In genomic region chr14:40917632-40918031, GRCm38 (mm10) we compare ENCODE assay signal across 8 mouse cellular contexts. TPM values are rescaled to one million over a fixed set of nuclear protein-coding genes. Genes with fewer than 3 reads are reported as not detected.
DNase-seq lines count a peak whose midpoint lies in the region; ATAC-seq and TF ChIP-seq lines count a peak whose summit lies in the region.

No protein-coding gene starts in this region.

- peak; percentile 90 for TF ChIP-seq CTCF in liver, adult 2 months (IDR thresholded peaks at IDR 0.05; ENCODE audit: low read depth, low read length)

- no peak for TF ChIP-seq POLR2A in liver, adult 2 months (IDR thresholded peaks at IDR 0.05; ENCODE audit: extremely low read depth, insufficient read depth, low read length)

- no peak overlapping the region for H3K4me2 ChIP-seq in embryonic facial prominence, embryonic 11.5 days (ENCODE audit: low read depth, low read length)
- H3K4me2 ChIP-seq in kidney, embryonic 16.5 days (replicated peaks; ENCODE audit: low read depth, low read length), result no peak overlapping the region

- no peak for ATAC-seq in embryonic facial prominence, embryonic 11.5 days (replicated peaks; ENCODE audit: insufficient number of reproducible peaks, low FRiP score, low TSS enrichment, low read depth)
- ATAC-seq in kidney, embryonic 16.5 days (ENCODE audit: low FRiP score, low TSS enrichment), result peak; percentile 44; the same call in 1 of the 2 replicates
- peak; percentile 27; the same call in 1 of the 2 replicates for ATAC-seq in monocyte, adult 5-6 weeks (replicated peaks; ENCODE audit: insufficient number of reproducible peaks, low FRiP score, low TSS enrichment, poor library complexity, severe bottlenecking)

- no peaks in the 10 kb centered on the region for H3K4me1 ChIP-seq in embryonic facial prominence, embryonic 11.5 days (ENCODE audit: control insufficient read depth, insufficient read depth, low read length)
- peaks cover 40% of the 10 kb centered on the region for H3K4me1 ChIP-seq in kidney, embryonic 16.5 days (ENCODE audit: insufficient read depth, low read length)
- H3K4me1 ChIP-seq in liver, adult 2 months (ENCODE audit: control insufficient read depth, insufficient read depth, low read length), result peaks cover 9% of the 10 kb centered on the region

- H3K36me3 ChIP-seq in embryonic facial prominence, embryonic 11.5 days (replicated peaks; ENCODE audit: control insufficient read depth, insufficient read depth, low read depth, low read length), result no peaks in the 10 kb centered on the region; the same call in none of the 2 replicates
- H3K36me3 ChIP-seq in kidney, embryonic 16.5 days (ENCODE audit: insufficient read depth, low read length), result peaks cover 35% of the 10 kb centered on the region; the same call in 1 of the 2 replicates
- H3K36me3 ChIP-seq in liver, adult 2 months (ENCODE audit: control insufficient read depth, insufficient read depth, low read length), result peaks cover 8% of the 10 kb centered on the region; the same call in 1 of the 2 replicates

- H3K4me3 ChIP-seq in embryonic facial prominence, embryonic 11.5 days (ENCODE audit: low read depth, low read length), result no peak overlapping the region
- no peak overlapping the region for H3K4me3 ChIP-seq in kidney, embryonic 16.5 days (ENCODE audit: low read length)
- no peak overlapping the region for H3K4me3 ChIP-seq in liver, adult 2 months (ENCODE audit: insufficient read depth, low read depth, low read length)

- H3K79me2 ChIP-seq in liver, adult 2 months (ENCODE audit: control insufficient read depth, insufficient read depth, low read length), result peaks cover 2% of the 10 kb centered on the region; the same call in 1 of the 2 replicates

- WGBS in embryonic facial prominence, embryonic 11.5 days, result 0% methylated on average over 1 of the region's 1 CpGs
- 0% methylated on average over 1 of the region's 1 CpGs for WGBS in kidney, embryonic 16.5 days
- 0% methylated on average over 1 of the region's 1 CpGs for WGBS in liver, adult 2 months

- DNase-seq in 416B (ENCODE audit: low read depth), result peak; percentile 80
- peak; percentile 90 for DNase-seq in adrenal gland, postnatal 25 days
- peak; percentile 93 for DNase-seq in embryonic facial prominence, embryonic 11.5 days (ENCODE audit: low spot score)
- DNase-seq in heart, adult 8-10 months (ENCODE audit: low spot score), result peak; percentile 93
- DNase-seq in liver, adult 2 months (ENCODE audit: extremely low read depth, low read depth, low spot score), result peak; percentile 63
- DNase-seq in spleen, postnatal 36 days (ENCODE audit: low spot score in 2 of 2), result peak; percentile 80 to 83

- no peak overlapping the region for H3K27ac ChIP-seq in embryonic facial prominence, embryonic 11.5 days (replicated peaks; ENCODE audit: low read depth, low read length)
- H3K27ac ChIP-seq in kidney, embryonic 16.5 days (ENCODE audit: low read length), result peak overlapping the region; percentile 32; the same call in 1 of the 2 replicates
- H3K27ac ChIP-seq in liver, adult 2 months (replicated peaks; ENCODE audit: insufficient read depth, low read depth, low read length), result no peak overlapping the region

- no peak overlapping the region for H3K9ac ChIP-seq in embryonic facial prominence, embryonic 11.5 days (replicated peaks; ENCODE audit: low read length)
- H3K9ac ChIP-seq in kidney, embryonic 16.5 days (replicated peaks; ENCODE audit: low read length), result no peak overlapping the region
- H3K9ac ChIP-seq in liver, adult 2 months (ENCODE audit: low read depth, low read length), result no peak overlapping the region

- no peaks in the 10 kb centered on the region for H3K9me3 ChIP-seq in embryonic facial prominence, embryonic 11.5 days (replicated peaks; ENCODE audit: control insufficient read depth, low read length)
- H3K9me3 ChIP-seq in kidney, embryonic 16.5 days (ENCODE audit: low read length), result no peaks in the 10 kb centered on the region

- H3K27me3 ChIP-seq in embryonic facial prominence, embryonic 11.5 days (ENCODE audit: control insufficient read depth, insufficient read depth, low read length), result no peaks in the 10 kb centered on the region
- no peaks in the 10 kb centered on the region for H3K27me3 ChIP-seq in kidney, embryonic 16.5 days (ENCODE audit: insufficient read depth, low read length)
- no peaks in the 10 kb centered on the region for H3K27me3 ChIP-seq in liver, adult 2 months (ENCODE audit: control insufficient read depth, insufficient read depth, low read length)

RNA-seq across cellular contexts. Expression of gene Sh2d4b, which starts 24.6 kb away (rescaled TPM):
- total RNA-seq in adrenal gland, postnatal 25 days (2021), result 1.4 and 1.5 TPM in 2 replicates
- polyA plus RNA-seq in embryonic facial prominence, embryonic 11.5 days (2014; fragmentation: Nextera tagmentation; extraction: Ambion mirVana), result 0.50 and 0.66 TPM in 2 replicates
- total RNA-seq in heart, adult 8-10 months (2022), result under 1 TPM; 0.53 to 0.80 (median 0.66) TPM
- polyA plus RNA-seq in kidney, embryonic 16.5 days (2015; fragmentation: Nextera tagmentation; extraction: Ambion mirVana), result 0.81 and 0.99 TPM in 2 replicates
- 0.13 and 0.18 TPM in 2 replicates for total RNA-seq in liver, adult 2 months (2014; rRNA removed)
- not detected in 2 replicates for polyA plus RNA-seq in liver, adult 2 months (2012; rRNA removed)
- total RNA-seq in monocyte, adult 5-6 weeks (2017), result 1.1 to 4.8 TPM (median 1.5 TPM) in 3 replicates

RNA-seq across cellular contexts. Expression of gene Tspan14, which starts 49.0 kb away (rescaled TPM):
- 24.7 and 31.1 TPM in 2 replicates for total RNA-seq in adrenal gland, postnatal 25 days (2021)
- polyA plus RNA-seq in embryonic facial prominence, embryonic 11.5 days (2014; fragmentation: Nextera tagmentation; extraction: Ambion mirVana), result 92.5 and 95.0 TPM in 2 replicates
- 10 to 100 TPM in 2 of 4 experiments, 1 to 10 TPM in 2; 9.8 to 18.6 (median 10.8) TPM for total RNA-seq in heart, adult 8-10 months (2022)
- 138 and 144 TPM in 2 replicates for polyA plus RNA-seq in kidney, embryonic 16.5 days (2015; fragmentation: Nextera tagmentation; extraction: Ambion mirVana)
- 13.3 and 15.4 TPM in 2 replicates for total RNA-seq in liver, adult 2 months (2014; rRNA removed)
- polyA plus RNA-seq in liver, adult 2 months (2012; rRNA removed), result 28.5 and 30.4 TPM in 2 replicates
- 52.3 to 82.1 TPM (median 68.3 TPM) in 3 replicates for total RNA-seq in monocyte, adult 5-6 weeks (2017)
